ENCODE assay signal across 25 mouse cellular contexts in the genomic region with DNA sequence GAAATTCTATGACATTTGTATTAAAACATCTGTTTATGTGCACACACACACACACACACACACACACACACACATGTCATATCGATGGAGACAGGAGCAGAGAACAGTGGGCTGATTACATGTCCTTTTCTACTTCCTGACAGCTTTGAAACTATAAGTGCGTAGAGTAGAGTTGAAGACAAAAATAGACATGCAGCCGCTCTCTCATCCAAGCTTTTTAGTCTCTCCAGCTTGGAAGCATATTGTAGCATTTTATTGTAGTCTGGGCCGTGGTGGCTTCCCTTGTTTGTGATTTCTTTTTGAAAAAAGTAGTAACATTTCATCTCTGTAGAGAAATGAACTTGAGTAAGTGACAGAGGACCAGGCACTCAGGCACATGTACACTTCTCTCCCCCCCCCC.
"Had no signal": no experiment of that assay in that cellular context is flagged by ENCODE, and none has a peak within 500 bp of the region (broad histone marks: within the 10 kb centered on the region; RNA-seq: fewer than 3 reads in every experiment).

No protein-coding gene starts in this region.

- DNase-seq: gastrocnemius, adult 2 months; gastrocnemius, postnatal 10 days; gastrocnemius, postnatal 25 days; heart, adult 18-20 months; heart, postnatal 10 days; kidney, adult 11 months; kidney, adult 2 months; kidney, adult 9 months; kidney, postnatal 14 days; kidney, postnatal 36 days; layer of hippocampus, postnatal 36 days; left cerebral cortex, postnatal 4 days; lung, adult 18-20 months had no signal

- H3K27ac ChIP-seq: gastrocnemius, adult 2 months; heart, embryonic 10.5 days; hindbrain, embryonic 13.5 days; hindbrain, embryonic 15.5 days; hindbrain, postnatal 0 days; kidney, embryonic 15.5 days; kidney, postnatal 0 days; limb, embryonic 13.5 days; limb, embryonic 15.5 days; liver, embryonic 12.5 days; liver, embryonic 14.5 days had no signal

- H3K4me2 ChIP-seq: heart, embryonic 12.5 days; hindbrain, embryonic 13.5 days; hindbrain, embryonic 15.5 days; kidney, embryonic 15.5 days; limb, embryonic 13.5 days; limb, embryonic 15.5 days; liver, embryonic 12.5 days had no signal

- H3K4me1 ChIP-seq: heart, embryonic 10.5 days; heart, embryonic 12.5 days; hindbrain, embryonic 15.5 days; kidney, embryonic 15.5 days; limb, embryonic 13.5 days; limb, embryonic 15.5 days; liver, embryonic 12.5 days had no signal

- H3K9ac ChIP-seq: heart, embryonic 12.5 days; hindbrain, embryonic 13.5 days; hindbrain, embryonic 15.5 days; kidney, embryonic 15.5 days; limb, embryonic 13.5 days; limb, embryonic 15.5 days; liver, embryonic 12.5 days; liver, embryonic 14.5 days had no signal

- H3K36me3 ChIP-seq: heart, embryonic 10.5 days; heart, embryonic 12.5 days; hindbrain, embryonic 13.5 days; hindbrain, embryonic 15.5 days; kidney, embryonic 15.5 days; limb, embryonic 13.5 days; limb, embryonic 15.5 days; liver, embryonic 12.5 days had no signal

- H3K4me3 ChIP-seq: gastrocnemius, adult 2 months; heart, embryonic 10.5 days; heart, embryonic 12.5 days; hindbrain, embryonic 13.5 days; hindbrain, embryonic 15.5 days; kidney, embryonic 15.5 days; limb, embryonic 13.5 days; limb, embryonic 15.5 days; liver, embryonic 12.5 days had no signal

- H3K9me3 ChIP-seq: heart, embryonic 10.5 days; heart, embryonic 12.5 days; hindbrain, embryonic 13.5 days; hindbrain, embryonic 15.5 days; kidney, embryonic 15.5 days; limb, embryonic 13.5 days; limb, embryonic 15.5 days; liver, embryonic 12.5 days had no signal

- ATAC-seq: hindbrain, postnatal 0 days; intestine, embryonic 16.5 days; liver, embryonic 12.5 days had no signal

- H3K27me3 ChIP-seq: heart, embryonic 12.5 days; hindbrain, embryonic 13.5 days; hindbrain, embryonic 15.5 days; kidney, embryonic 15.5 days; limb, embryonic 13.5 days; limb, embryonic 15.5 days; liver, embryonic 12.5 days had no signal
